Mouse (Mus musculus): ENCODE results near the gene Apoa2. TPM values are rescaled to one million over a fixed set of nuclear protein-coding genes. Genes with fewer than 3 reads are reported as not detected.

The Apoa2 gene
- polyA plus RNA-seq, 1 experiment from 2014 or later: 4.6 TPM

- Histone ChIP-seq H3K4me3 (ENCODE audit: low read depth, low read length) (no peak overlapping the region), H3K27me3 (ENCODE audit: control insufficient read depth, insufficient read depth, low read length) (peaks cover 15% of the 10 kb centered on the region), H3K9me3 (ENCODE audit: control insufficient read depth, low read length) (no peaks in the 10 kb centered on the region), H3K36me3 (ENCODE audit: control insufficient read depth, insufficient read depth, low read length) (no peaks in the 10 kb centered on the region), H3K9ac (ENCODE audit: low read length) (no peak overlapping the region), H3K27ac (replicated peaks; ENCODE audit: low read depth, low read length) (no peak overlapping the region), H3K4me1 (ENCODE audit: control insufficient read depth, insufficient read depth, low read length) (peaks cover 8% of the 10 kb centered on the region; the same call in 1 of the 2 replicates), H3K4me2 (ENCODE audit: low read depth, severe bottlenecking) (no peak overlapping the region)
- 41% methylated on average over 1 of the region's 1 CpGs for WGBS
- DNase-seq (ENCODE audit: low spot score) (no peak), ATAC-seq (ENCODE audit: insufficient number of reproducible peaks, low FRiP score, low TSS enrichment, low read depth) (no peak)
These were observed 25.3 kb upstream of the Apoa2 start for GRCm38 (mm10) chr1:171199532-171199931.

GRCm38 (mm10) chr1:171200769-171201168 lies 24.1 kb upstream of the Apoa2 start:
- Histone ChIP-seq H3K27me3 (ENCODE audit: control insufficient read depth, insufficient read depth, low read length) (peaks cover 3% of the 10 kb centered on the region), H3K36me3 (ENCODE audit: control insufficient read depth, insufficient read depth, low read length) (no peaks in the 10 kb centered on the region), H3K4me1 (ENCODE audit: control insufficient read depth, insufficient read depth, low read length) (peaks cover 5% of the 10 kb centered on the region; the same call in 1 of the 2 replicates), H3K4me2 (ENCODE audit: low read depth, severe bottlenecking) (no peak overlapping the region), H3K9me3 (ENCODE audit: control insufficient read depth, low read length) (no peaks in the 10 kb centered on the region), H3K9ac (ENCODE audit: low read length) (no peak overlapping the region), H3K27ac (replicated peaks; ENCODE audit: low read depth, low read length) (no peak overlapping the region), H3K4me3 (ENCODE audit: low read depth, low read length) (no peak overlapping the region)
- DNase-seq (ENCODE audit: low spot score) (no peak), ATAC-seq (ENCODE audit: insufficient number of reproducible peaks, low FRiP score, low TSS enrichment, low read depth) (no peak)
- 95% methylated on average over 1 of the region's 1 CpGs for WGBS

- Histone ChIP-seq H3K27ac (replicated peaks; ENCODE audit: low read depth, low read length) (no peak overlapping the region), H3K9ac (ENCODE audit: low read length) (no peak overlapping the region), H3K4me3 (ENCODE audit: low read depth, low read length) (no peak overlapping the region), H3K36me3 (ENCODE audit: control insufficient read depth, insufficient read depth, low read length) (no peaks in the 10 kb centered on the region), H3K4me1 (ENCODE audit: control insufficient read depth, insufficient read depth, low read length) (no peaks in the 10 kb centered on the region), H3K4me2 (ENCODE audit: low read depth, severe bottlenecking) (no peak overlapping the region), H3K27me3 (ENCODE audit: control insufficient read depth, insufficient read depth, low read length) (no peaks in the 10 kb centered on the region), H3K9me3 (ENCODE audit: control insufficient read depth, low read length) (no peaks in the 10 kb centered on the region)
- DNase-seq (ENCODE audit: low spot score): no peak
- ATAC-seq (ENCODE audit: insufficient number of reproducible peaks, low FRiP score, low TSS enrichment, low read depth): no peak
- 51% methylated on average over 11 of the region's 11 CpGs for WGBS
These were observed 21.2 kb upstream of the Apoa2 start for GRCm38 (mm10) chr1:171203471-171204248.

GRCm38 (mm10) chr1:171204249-171204644 lies 20.6 kb upstream of the Apoa2 start:
- ATAC-seq (ENCODE audit: insufficient number of reproducible peaks, low FRiP score, low TSS enrichment, low read depth) (no peak), DNase-seq (ENCODE audit: low spot score) (no peak)
- Histone ChIP-seq H3K9ac (ENCODE audit: low read length) (no peak overlapping the region), H3K36me3 (ENCODE audit: control insufficient read depth, insufficient read depth, low read length) (no peaks in the 10 kb centered on the region), H3K27me3 (ENCODE audit: control insufficient read depth, insufficient read depth, low read length) (no peaks in the 10 kb centered on the region), H3K9me3 (ENCODE audit: control insufficient read depth, low read length) (no peaks in the 10 kb centered on the region), H3K4me3 (ENCODE audit: low read depth, low read length) (no peak overlapping the region), H3K4me2 (ENCODE audit: low read depth, severe bottlenecking) (no peak overlapping the region), H3K4me1 (ENCODE audit: control insufficient read depth, insufficient read depth, low read length) (no peaks in the 10 kb centered on the region), H3K27ac (replicated peaks; ENCODE audit: low read depth, low read length) (no peak overlapping the region)
- 24% methylated on average over 7 of the region's 7 CpGs for WGBS

- Histone ChIP-seq H3K36me3 (ENCODE audit: control insufficient read depth, insufficient read depth, low read length) (no peaks in the 10 kb centered on the region), H3K4me1 (ENCODE audit: control insufficient read depth, insufficient read depth, low read length) (no peaks in the 10 kb centered on the region), H3K4me2 (ENCODE audit: low read depth, severe bottlenecking) (no peak overlapping the region), H3K9ac (ENCODE audit: low read length) (no peak overlapping the region), H3K4me3 (ENCODE audit: low read depth, low read length) (no peak overlapping the region), H3K9me3 (ENCODE audit: control insufficient read depth, low read length) (no peaks in the 10 kb centered on the region), H3K27me3 (ENCODE audit: control insufficient read depth, insufficient read depth, low read length) (no peaks in the 10 kb centered on the region), H3K27ac (replicated peaks; ENCODE audit: low read depth, low read length) (no peak overlapping the region)
- ATAC-seq (ENCODE audit: insufficient number of reproducible peaks, low FRiP score, low TSS enrichment, low read depth) (no peak), DNase-seq (ENCODE audit: low spot score) (no peak)
- WGBS: 76% methylated on average over 6 of the region's 6 CpGs
These were observed 19.0 kb upstream of the Apoa2 start for GRCm38 (mm10) chr1:171205704-171206493.

GRCm38 (mm10) chr1:171209409-171209808 lies 15.4 kb upstream of the Apoa2 start:
- 26% methylated on average over 4 of the region's 4 CpGs for WGBS
- no peaks in the 10 kb centered on the region for H3K4me1 ChIP-seq (ENCODE audit: control insufficient read depth, insufficient read depth, low read length)
- no peak overlapping the region for H3K9ac ChIP-seq (ENCODE audit: low read length)
- H3K36me3 ChIP-seq (ENCODE audit: control insufficient read depth, insufficient read depth, low read length): no peaks in the 10 kb centered on the region
- no peak for DNase-seq (ENCODE audit: low spot score)
- no peak for ATAC-seq (ENCODE audit: insufficient number of reproducible peaks, low FRiP score, low TSS enrichment, low read depth)
- no peak overlapping the region for H3K4me3 ChIP-seq (ENCODE audit: low read depth, low read length)
- no peak overlapping the region for H3K27ac ChIP-seq (replicated peaks; ENCODE audit: low read depth, low read length)
- H3K4me2 ChIP-seq (ENCODE audit: low read depth, severe bottlenecking): no peak overlapping the region
- H3K27me3 ChIP-seq (ENCODE audit: control insufficient read depth, insufficient read depth, low read length): no peaks in the 10 kb centered on the region
- H3K9me3 ChIP-seq (ENCODE audit: control insufficient read depth, low read length): no peaks in the 10 kb centered on the region

- Histone ChIP-seq H3K36me3 (ENCODE audit: control insufficient read depth, insufficient read depth, low read length) (no peaks in the 10 kb centered on the region), H3K27ac (replicated peaks; ENCODE audit: low read depth, low read length) (no peak overlapping the region), H3K4me3 (ENCODE audit: low read depth, low read length) (no peak overlapping the region), H3K9ac (ENCODE audit: low read length) (no peak overlapping the region), H3K9me3 (ENCODE audit: control insufficient read depth, low read length) (no peaks in the 10 kb centered on the region), H3K27me3 (ENCODE audit: control insufficient read depth, insufficient read depth, low read length) (no peaks in the 10 kb centered on the region), H3K4me2 (ENCODE audit: low read depth, severe bottlenecking) (no peak overlapping the region), H3K4me1 (ENCODE audit: control insufficient read depth, insufficient read depth, low read length) (no peaks in the 10 kb centered on the region)
- ATAC-seq (ENCODE audit: insufficient number of reproducible peaks, low FRiP score, low TSS enrichment, low read depth): no peak
- no peak for DNase-seq (ENCODE audit: low spot score)
- 70% methylated on average over 3 of the region's 3 CpGs for WGBS
These were observed 12.0 kb upstream of the Apoa2 start for GRCm38 (mm10) chr1:171212854-171213253.

GRCm38 (mm10) chr1:171213801-171214496 lies 10.9 kb upstream of the Apoa2 start, which contains the start of gene Nr1i3:
TSS of gene Nr1i3 (plus strand) at chr1:171213970.
- Histone ChIP-seq H3K4me1 (ENCODE audit: control insufficient read depth, insufficient read depth, low read length) (no peaks in the 10 kb centered on the region), H3K9me3 (ENCODE audit: control insufficient read depth, low read length) (no peaks in the 10 kb centered on the region), H3K27me3 (ENCODE audit: control insufficient read depth, insufficient read depth, low read length) (no peaks in the 10 kb centered on the region), H3K27ac (replicated peaks; ENCODE audit: low read depth, low read length) (no peak within 1 kb of the TSS), H3K36me3 (ENCODE audit: control insufficient read depth, insufficient read depth, low read length) (no peaks in the 10 kb centered on the region; the same call in 1 of the 2 replicates), H3K4me2 (ENCODE audit: low read depth, severe bottlenecking) (no peak within 1 kb of the TSS), H3K9ac (ENCODE audit: low read length) (no peak within 1 kb of the TSS), H3K4me3 (ENCODE audit: low read depth, low read length) (no peak within 1 kb of the TSS)
- DNase-seq (ENCODE audit: low spot score) (no peak), ATAC-seq (ENCODE audit: insufficient number of reproducible peaks, low FRiP score, low TSS enrichment, low read depth) (no peak)
- 78% methylated on average over 10 of the region's 10 CpGs for WGBS
